8 mouse cellular contexts compared by ENCODE assay signal in the genomic region with DNA sequence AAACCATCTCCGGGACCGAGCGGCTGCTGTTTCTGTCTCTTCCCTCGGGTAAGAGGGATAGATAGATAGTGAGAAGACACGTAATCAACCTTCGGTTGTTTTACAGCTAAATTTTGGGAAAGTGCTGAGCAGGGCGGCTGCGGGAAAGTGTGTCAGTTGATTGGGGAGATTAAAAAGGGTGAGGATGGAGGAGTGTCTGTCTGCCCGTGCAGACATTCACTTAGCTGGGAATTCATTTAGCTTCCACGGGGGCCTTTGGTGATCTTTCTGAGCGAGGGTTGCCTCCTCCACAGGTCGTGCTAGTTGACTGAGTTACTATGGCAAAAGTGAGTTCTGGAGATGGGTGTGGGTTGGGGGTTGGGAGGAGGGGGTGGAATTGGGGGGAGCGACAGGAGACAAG. TPM values are rescaled to one million over a fixed set of nuclear protein-coding genes. Genes with fewer than 3 reads are reported as not detected.
DNase-seq lines count a peak whose midpoint lies in the region; ATAC-seq lines count a peak whose summit lies in the region.

No protein-coding gene starts in this region.

- H3K27ac ChIP-seq in heart, embryonic 12.5 days (ENCODE audit: poor library complexity, severe bottlenecking), result no peak overlapping the region
- no peak overlapping the region for H3K27ac ChIP-seq in embryonic facial prominence, embryonic 11.5 days (replicated peaks; ENCODE audit: low read depth, low read length)
- H3K27ac ChIP-seq in hindbrain, embryonic 15.5 days (replicated peaks), result no peak overlapping the region
- H3K27ac ChIP-seq in midbrain, embryonic 13.5 days, result no peak overlapping the region

- H3K4me1 ChIP-seq in heart, embryonic 12.5 days (replicated peaks), result peaks cover 25% of the 10 kb centered on the region
- no peaks in the 10 kb centered on the region for H3K4me1 ChIP-seq in embryonic facial prominence, embryonic 11.5 days (ENCODE audit: control insufficient read depth, insufficient read depth, low read length)
- peaks cover 20% of the 10 kb centered on the region for H3K4me1 ChIP-seq in hindbrain, embryonic 15.5 days (replicated peaks)
- H3K4me1 ChIP-seq in midbrain, embryonic 13.5 days (replicated peaks), result peaks cover 13% of the 10 kb centered on the region

- no peaks in the 10 kb centered on the region for H3K9me3 ChIP-seq in heart, embryonic 12.5 days (replicated peaks)
- H3K9me3 ChIP-seq in embryonic facial prominence, embryonic 11.5 days (replicated peaks; ENCODE audit: control insufficient read depth, low read length), result no peaks in the 10 kb centered on the region
- H3K9me3 ChIP-seq in hindbrain, embryonic 15.5 days, result no peaks in the 10 kb centered on the region
- no peaks in the 10 kb centered on the region for H3K9me3 ChIP-seq in midbrain, embryonic 13.5 days

- H3K4me2 ChIP-seq in heart, embryonic 12.5 days, result peak overlapping the region; percentile 82
- H3K4me2 ChIP-seq in embryonic facial prominence, embryonic 11.5 days (ENCODE audit: low read depth, low read length), result peak overlapping the region; percentile 30
- peak overlapping the region; percentile 93 for H3K4me2 ChIP-seq in hindbrain, embryonic 15.5 days
- peak overlapping the region; percentile 99 for H3K4me2 ChIP-seq in midbrain, embryonic 13.5 days (replicated peaks)

- H3K9ac ChIP-seq in heart, embryonic 12.5 days, result peak overlapping the region; percentile 58; the same call in 1 of the 2 replicates
- no peak overlapping the region for H3K9ac ChIP-seq in embryonic facial prominence, embryonic 11.5 days (replicated peaks; ENCODE audit: low read length)
- H3K9ac ChIP-seq in hindbrain, embryonic 15.5 days, result peak overlapping the region; percentile 19; the same call in 1 of the 2 replicates
- no peak overlapping the region for H3K9ac ChIP-seq in midbrain, embryonic 13.5 days (replicated peaks)

- H3K36me3 ChIP-seq in heart, embryonic 12.5 days, result no peaks in the 10 kb centered on the region
- H3K36me3 ChIP-seq in embryonic facial prominence, embryonic 11.5 days (replicated peaks; ENCODE audit: control insufficient read depth, insufficient read depth, low read depth, low read length), result no peaks in the 10 kb centered on the region
- no peaks in the 10 kb centered on the region for H3K36me3 ChIP-seq in hindbrain, embryonic 15.5 days
- no peaks in the 10 kb centered on the region for H3K36me3 ChIP-seq in midbrain, embryonic 13.5 days

- no peak for DNase-seq in heart, adult 8-10 months (ENCODE audit: low spot score)
- DNase-seq in embryonic facial prominence, embryonic 11.5 days (ENCODE audit: low spot score), result no peak
- DNase-seq in thymus, postnatal 4 days, result no peak
- no peak for DNase-seq in urinary bladder, postnatal 14 days (ENCODE audit: low spot score)
- no peak for DNase-seq in kidney, postnatal 10 days

- WGBS in heart, embryonic 12.5 days, result 3% methylated on average over 13 of the region's 13 CpGs
- WGBS in embryonic facial prominence, embryonic 11.5 days, result 5% methylated on average over 13 of the region's 13 CpGs
- 5% methylated on average over 13 of the region's 13 CpGs for WGBS in hindbrain, embryonic 15.5 days
- WGBS in midbrain, embryonic 13.5 days, result 2% methylated on average over 13 of the region's 13 CpGs

- H3K4me3 ChIP-seq in heart, embryonic 12.5 days, result peak overlapping the region; percentile 66
- H3K4me3 ChIP-seq in embryonic facial prominence, embryonic 11.5 days (ENCODE audit: low read depth, low read length), result peak overlapping the region; percentile 56
- H3K4me3 ChIP-seq in hindbrain, embryonic 15.5 days, result peak overlapping the region; percentile 80
- peak overlapping the region; percentile 74 for H3K4me3 ChIP-seq in midbrain, embryonic 13.5 days (replicated peaks)

- H3K27me3 ChIP-seq in heart, embryonic 12.5 days (replicated peaks), result peaks cover 12% of the 10 kb centered on the region
- peaks cover 4% of the 10 kb centered on the region; the same call in 1 of the 2 replicates for H3K27me3 ChIP-seq in embryonic facial prominence, embryonic 11.5 days (ENCODE audit: control insufficient read depth, insufficient read depth, low read length)
- peaks cover 17% of the 10 kb centered on the region; the same call in 1 of the 2 replicates for H3K27me3 ChIP-seq in hindbrain, embryonic 15.5 days
- peaks cover 35% of the 10 kb centered on the region for H3K27me3 ChIP-seq in midbrain, embryonic 13.5 days

- no peak for ATAC-seq in heart, embryonic 12.5 days (ENCODE audit: insufficient number of reproducible peaks, low FRiP score)
- ATAC-seq in embryonic facial prominence, embryonic 11.5 days (replicated peaks; ENCODE audit: insufficient number of reproducible peaks, low FRiP score, low TSS enrichment, low read depth), result no peak
- ATAC-seq in hindbrain, embryonic 15.5 days (ENCODE audit: low FRiP score, low read depth), result no peak
- ATAC-seq in midbrain, embryonic 13.5 days, result no peak

RNA-seq across cellular contexts. Expression of a gene that starts 1.3 kb away (rescaled TPM):
- 81.5 and 82.8 TPM in 2 replicates for polyA plus RNA-seq in heart, embryonic 12.5 days (2016; fragmentation: Nextera tagmentation; extraction: Ambion mirVana)
- total RNA-seq in heart, adult 8-10 months (2022), result 10 to 100 TPM; 40.4 to 50.0 (median 45.6) TPM
- 17.6 and 18.8 TPM in 2 replicates for polyA plus RNA-seq in embryonic facial prominence, embryonic 11.5 days (2014; fragmentation: Nextera tagmentation; extraction: Ambion mirVana)
- 10.4 and 11.6 TPM in 2 replicates for polyA plus RNA-seq in hindbrain, embryonic 15.5 days (2015; fragmentation: Nextera tagmentation; extraction: Ambion mirVana)
- polyA plus RNA-seq in midbrain, embryonic 13.5 days (2015; fragmentation: Nextera tagmentation; extraction: Ambion mirVana), result 5.7 and 6.8 TPM in 2 replicates

Comparison
In these comparisons a context has a peak if more than half of its experiments do, and no peak if none do; other contexts are left out.
1. H3K4me2 ChIP-seq: peak in every context shown above with its lines; median percentile 99 in midbrain, embryonic 13.5 days; 93 in hindbrain, embryonic 15.5 days; 82 in heart, embryonic 12.5 days; 30 in embryonic facial prominence, embryonic 11.5 days.
2. H3K9ac ChIP-seq: peak in heart, embryonic 12.5 days (single experiment) and hindbrain, embryonic 15.5 days (single experiment); none in embryonic facial prominence, embryonic 11.5 days (single experiment) and midbrain, embryonic 13.5 days (single experiment).
3. Peak in every context shown above with its lines, with median percentiles within 50 percentile points of each other: H3K4me3 ChIP-seq.